Mouse (Mus musculus): Measurements from ENCODE around the gene Abhd2.

Abhd2 gene

DNA sequence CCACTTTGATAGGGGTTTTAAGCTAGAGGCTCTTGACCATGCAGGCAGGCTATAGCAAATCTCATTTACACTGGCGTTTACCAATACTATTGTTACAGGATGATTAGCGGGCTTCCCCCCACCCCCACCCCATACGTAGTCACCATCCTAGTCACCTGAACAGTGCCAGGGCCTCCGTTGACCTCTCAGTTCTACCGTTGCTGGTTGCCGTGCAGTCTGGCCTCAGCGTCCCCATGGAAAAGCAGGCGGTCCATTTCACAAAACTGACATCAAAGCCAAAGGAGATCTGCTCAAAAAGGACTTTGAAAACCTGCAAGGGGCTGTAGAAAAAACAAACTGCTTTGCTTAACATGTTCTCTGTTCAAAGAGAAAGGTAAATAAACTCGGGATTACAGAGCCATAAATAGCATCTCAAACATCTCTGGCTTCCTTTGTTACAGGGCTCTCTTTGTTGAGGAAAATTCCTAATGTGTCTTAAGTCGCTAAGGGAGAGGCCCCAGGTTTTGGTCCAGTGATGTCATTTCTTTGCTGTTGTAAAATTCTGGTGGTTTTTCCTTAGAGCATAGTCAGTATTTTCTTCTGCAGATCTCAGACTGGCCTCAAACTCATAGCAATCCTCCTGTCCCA, 43.2 kb downstream of the Abhd2 start:
- no peak for DNase-seq (ENCODE audit: extremely low spot score, low read depth, low spot score)

DNA sequence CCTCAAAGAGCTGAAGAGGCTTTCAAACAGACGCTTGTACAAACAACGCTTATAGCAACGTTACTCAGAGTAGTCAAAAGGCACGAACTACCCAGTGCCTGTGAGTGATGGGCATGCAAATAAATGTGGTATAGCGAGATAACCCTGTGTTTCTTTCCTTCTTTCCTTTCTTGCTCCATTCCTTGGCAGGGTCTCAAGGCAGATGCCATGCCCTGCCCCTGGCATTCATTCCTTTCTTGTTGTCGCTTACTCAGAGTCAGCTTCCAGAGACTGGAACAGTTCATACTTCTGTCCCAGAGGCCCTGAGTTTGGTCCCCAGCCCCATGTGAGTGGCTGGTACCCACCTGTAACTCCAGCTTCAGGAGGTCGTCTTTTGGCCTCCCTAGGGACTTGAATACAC, 44.6 kb downstream of the Abhd2 start:
- no peak for DNase-seq (ENCODE audit: extremely low spot score, low read depth, low spot score)

DNA sequence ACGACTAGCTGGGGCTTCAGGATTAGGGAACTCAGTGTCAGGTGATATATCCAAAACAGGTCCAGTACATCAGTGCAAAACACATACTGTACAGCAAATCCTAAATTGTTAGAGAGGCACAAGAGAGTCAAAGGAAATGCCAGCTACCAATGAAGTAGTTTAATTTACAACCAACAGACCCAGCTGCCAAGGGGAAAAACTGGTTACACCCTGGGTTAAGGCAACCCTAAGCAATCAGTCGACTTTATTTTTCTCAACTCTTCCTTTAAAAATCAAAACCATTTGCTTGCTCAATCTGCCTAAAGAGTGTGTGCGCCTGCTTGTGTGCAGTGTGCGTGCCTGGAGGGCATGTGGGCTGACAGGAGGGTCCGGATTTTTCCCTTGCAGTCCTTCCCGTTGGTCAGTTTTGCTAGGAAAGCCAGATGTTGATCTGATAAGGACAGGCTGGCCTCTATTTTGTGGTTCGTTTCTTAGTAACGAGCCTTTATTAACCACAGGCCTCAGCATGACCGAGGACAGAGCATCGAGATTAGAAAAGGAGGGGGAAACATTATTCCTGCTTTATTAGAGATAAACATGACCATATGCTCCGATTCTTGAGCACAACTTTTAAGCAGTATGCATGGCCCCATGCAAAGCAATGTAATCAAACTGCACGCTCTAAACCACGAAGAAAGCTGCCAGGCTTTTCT, 45.3 kb downstream of the Abhd2 start:
- DNase-seq (ENCODE audit: extremely low spot score, low read depth, low spot score) = no peak

DNA sequence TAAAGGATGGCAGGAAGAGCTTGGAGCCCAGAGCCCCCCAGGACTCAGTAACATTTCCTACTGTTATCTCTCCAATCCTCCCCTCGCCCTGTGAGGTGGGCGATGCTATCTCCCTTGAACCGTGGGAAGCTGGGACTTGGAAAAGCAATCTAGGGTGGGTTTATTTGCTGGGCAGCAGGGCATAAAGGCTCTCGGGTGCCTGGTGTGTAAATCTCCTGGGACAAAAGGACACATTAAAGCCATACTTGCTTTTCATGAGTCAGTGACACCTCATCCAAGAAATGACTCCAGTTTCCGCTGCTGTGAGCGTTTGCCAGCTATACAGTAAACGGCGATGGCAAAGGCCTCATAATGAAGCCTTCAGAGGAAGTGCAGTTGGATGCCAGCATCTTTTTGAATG, 50.9 kb downstream of the Abhd2 start:
- DNase-seq (ENCODE audit: extremely low spot score, low read depth, low spot score) = no peak

DNA sequence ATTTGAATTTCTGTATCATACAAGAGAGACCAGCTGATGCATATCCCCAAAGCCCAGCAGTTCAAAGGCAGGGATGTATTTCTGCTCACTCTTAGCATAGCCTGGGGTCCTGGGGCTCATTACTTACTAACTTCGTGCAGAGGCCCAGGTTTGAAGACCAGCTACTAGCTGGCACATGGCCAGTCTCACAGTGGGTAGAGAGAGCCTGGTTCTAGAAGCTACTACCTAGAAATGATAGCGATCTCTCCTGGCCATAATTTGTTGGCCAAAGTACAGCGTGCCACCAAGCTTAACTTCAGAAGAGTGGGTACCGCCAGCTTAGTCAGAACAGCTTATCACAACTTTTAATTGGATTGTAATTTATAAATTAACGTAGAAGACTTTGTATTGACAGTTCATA, 55.8 kb downstream of the Abhd2 start:
- no peak for DNase-seq (ENCODE audit: extremely low spot score, low read depth, low spot score)

DNA sequence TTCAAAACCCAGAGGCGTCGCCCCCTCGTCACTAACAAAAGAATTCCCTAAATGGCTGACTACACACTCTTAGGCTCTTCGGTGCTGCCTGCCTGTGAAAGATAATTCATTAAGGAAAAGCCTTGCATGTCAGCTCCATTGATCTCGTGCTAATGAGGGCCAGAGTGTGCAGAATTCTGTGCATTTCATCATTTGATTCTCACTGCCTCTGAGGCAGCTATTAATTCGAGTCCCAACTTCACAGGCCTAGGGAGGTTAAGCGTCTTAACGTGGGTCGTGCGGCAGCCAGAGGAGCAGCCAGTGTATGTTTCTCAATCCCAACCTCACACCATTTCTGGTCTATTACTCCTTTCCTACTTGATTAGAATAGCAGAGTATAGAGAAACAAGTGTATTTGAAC, 58.2 kb downstream of the Abhd2 start:
- DNase-seq (ENCODE audit: extremely low spot score, low read depth, low spot score) = no peak

DNA sequence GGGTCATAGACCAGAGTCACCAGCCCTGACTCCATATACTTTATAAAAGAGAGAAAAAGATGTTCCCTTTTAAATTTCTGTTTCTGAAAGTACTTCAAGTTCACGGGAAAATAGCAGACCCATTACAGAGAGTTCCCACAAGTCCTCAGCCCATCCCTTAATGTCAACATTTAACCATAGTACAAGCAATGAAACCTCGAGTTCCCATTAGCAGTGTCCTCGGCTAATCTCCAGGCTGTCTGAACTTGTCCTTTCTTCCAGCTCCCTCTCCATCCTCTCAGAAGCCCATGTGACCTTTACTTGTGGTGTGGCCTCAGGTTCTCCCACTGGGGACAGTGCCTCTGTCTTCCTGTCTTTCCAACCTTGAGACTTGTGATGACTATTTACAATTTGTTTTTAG, 60.4 kb downstream of the Abhd2 start:
- no peak for DNase-seq (ENCODE audit: extremely low spot score, low read depth, low spot score)

DNA sequence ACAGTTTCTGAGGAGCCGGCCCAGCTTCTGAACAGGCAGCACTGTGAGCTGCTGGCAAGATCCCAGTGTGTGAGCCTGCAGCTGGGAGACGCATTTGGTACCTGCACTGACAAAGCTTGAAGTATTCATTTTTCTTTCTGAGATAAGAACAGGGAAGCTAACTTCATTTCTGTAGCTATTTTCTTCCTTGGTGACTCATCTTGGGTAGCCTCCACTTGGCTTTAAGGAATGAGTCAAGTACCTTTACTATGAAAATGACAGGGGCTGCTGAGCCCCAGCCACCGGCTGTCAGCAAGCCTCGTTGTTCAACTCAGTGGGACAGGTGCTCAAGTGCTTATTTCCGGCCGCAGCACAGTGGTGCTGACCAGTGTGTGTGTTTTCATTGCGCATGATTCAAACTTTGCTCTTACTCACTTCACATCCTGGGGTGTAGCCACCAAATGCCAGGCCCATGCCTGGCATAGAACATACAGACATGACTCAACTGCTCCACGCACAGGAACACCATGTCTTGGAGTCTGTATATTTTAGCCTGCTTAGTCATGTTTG, 63.4 kb downstream of the Abhd2 start:
- DNase-seq (ENCODE audit: extremely low spot score, low read depth, low spot score) = no peak

DNA sequence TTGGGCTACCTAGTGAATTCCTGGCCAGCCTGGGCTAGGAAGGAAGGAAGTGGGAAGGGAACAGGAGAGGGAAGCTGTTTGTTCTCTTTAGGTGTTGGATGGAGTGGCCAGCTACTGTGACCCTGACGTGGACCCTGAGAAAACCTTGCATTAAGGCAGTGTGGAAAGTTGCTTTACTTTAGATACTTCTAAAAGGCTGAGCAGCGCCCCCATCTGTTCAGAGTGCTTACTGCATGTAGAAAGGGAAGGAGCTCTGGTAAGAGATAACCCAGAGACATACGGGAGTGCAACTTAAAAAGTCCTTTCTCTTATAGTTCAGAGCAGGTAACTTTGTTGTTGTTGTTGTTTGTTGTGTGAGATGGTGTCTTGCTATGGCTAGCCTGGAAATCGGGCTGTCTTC, 72.9 kb downstream of the Abhd2 start:
- no peak for DNase-seq (ENCODE audit: extremely low spot score, low read depth, low spot score)

DNA sequence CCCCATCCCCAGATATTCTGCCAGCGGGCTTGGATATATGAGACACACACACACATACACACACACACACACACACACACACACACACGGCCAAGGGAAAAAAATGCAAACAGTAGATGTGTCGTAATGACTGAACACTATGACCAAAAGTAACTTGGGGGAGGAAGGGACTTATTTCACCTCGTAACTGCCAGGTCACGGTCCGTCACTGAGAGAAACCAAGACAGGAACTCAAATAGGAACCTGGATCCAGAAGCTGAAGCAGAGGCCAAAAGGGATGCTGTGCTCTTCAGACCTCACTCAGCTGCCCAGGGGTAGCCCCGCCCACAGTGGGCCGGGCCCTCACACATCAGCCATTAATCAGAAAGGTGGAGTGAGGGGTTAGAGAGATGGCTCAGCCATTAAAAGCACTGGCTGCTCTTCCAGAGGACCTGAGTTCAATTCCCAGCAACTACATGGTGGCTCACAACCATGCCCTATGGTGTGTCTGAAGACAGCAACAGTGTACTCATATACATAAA, 73.6 kb downstream of the Abhd2 start:
- DNase-seq (ENCODE audit: extremely low spot score, low read depth, low spot score) = no peak

DNA sequence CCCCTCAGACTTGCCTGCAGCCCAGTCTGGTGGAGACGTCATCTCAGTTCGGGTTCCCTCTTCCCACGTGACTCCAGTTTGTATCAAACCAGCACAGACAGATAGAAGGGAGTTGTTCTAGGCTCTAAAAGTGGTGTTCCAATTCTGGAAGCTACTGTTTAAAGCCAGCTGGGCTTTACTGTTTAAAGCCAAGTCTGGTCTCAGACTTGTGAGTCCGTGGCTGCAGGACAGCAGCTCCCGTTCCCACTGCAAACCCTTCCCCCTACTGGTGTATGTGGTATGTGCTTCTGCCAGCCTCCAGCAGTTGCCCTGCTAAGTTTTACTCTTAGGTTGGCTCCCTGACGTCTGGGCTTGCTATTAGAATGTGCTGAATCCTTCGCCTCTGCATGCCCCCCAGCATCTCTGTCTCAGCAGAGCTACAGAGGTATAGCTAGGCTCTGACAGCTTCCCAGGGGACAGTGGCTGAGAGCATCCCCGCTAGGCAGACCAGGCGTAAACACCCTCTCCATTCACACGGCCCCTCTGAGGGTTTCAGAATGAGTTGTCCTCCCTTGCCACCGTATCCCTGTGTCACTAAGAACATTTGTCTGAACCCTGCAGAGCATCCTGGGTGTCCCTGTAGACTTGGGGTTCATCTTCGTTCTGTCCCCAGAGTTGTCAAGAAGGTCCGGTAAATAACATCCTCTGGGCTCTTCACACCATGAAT, 74.3 kb downstream of the Abhd2 start:
- DNase-seq (ENCODE audit: extremely low spot score, low read depth, low spot score) = no peak

DNA sequence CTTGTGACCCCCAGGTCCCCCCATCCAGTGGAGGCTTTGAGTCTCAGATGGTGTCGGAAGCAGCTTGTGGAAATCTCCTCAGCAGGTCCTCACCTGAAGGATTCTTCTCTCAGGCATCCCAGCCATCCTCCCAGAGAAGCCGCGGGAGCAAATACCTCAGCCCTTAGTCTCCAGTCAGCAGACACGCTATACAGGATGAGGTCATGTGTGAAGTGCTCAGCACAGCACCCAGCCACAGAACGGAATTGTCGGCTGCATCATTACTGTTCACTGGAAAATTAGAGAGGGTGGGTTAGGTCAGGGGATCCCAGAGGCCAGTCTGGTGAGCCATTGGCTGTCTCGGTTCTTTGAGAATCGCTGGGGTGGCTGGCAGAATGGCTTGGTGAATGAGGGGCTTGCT, 75.8 kb downstream of the Abhd2 start:
- DNase-seq (ENCODE audit: extremely low spot score, low read depth, low spot score) = no peak

DNA sequence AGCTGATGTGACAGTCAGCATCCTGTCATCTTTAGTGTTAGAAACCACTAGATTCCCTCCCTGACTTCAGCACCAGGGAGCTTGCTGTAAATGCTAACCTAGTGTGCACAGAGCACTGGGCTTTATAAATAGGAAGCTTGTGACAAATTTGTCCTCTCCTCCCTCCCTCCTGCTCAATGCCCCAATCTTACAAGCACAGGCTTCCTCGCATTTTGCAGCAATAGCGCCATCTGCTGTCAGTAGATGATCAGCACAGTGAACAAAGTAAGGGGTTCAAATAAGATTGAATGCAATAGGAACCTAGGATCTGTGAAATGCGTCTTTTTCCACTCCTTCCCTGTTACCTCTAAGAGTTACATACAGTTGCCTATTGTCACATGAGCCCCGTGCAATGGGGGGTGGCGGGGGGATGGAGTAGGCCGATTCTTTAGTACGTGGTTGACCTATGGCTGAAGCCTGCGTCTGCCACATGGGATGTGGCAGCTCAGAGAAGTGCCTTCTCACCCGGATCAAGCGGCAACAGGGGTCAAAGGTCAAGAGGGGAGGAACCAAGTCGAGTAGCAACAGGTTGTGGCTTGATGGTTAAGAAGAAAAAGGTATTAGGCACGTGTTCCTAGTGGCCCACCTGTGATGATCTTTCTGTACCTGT, 76.9 kb downstream of the Abhd2 start:
- peak; percentile 77 for DNase-seq (ENCODE audit: extremely low spot score, low read depth, low spot score)

DNA sequence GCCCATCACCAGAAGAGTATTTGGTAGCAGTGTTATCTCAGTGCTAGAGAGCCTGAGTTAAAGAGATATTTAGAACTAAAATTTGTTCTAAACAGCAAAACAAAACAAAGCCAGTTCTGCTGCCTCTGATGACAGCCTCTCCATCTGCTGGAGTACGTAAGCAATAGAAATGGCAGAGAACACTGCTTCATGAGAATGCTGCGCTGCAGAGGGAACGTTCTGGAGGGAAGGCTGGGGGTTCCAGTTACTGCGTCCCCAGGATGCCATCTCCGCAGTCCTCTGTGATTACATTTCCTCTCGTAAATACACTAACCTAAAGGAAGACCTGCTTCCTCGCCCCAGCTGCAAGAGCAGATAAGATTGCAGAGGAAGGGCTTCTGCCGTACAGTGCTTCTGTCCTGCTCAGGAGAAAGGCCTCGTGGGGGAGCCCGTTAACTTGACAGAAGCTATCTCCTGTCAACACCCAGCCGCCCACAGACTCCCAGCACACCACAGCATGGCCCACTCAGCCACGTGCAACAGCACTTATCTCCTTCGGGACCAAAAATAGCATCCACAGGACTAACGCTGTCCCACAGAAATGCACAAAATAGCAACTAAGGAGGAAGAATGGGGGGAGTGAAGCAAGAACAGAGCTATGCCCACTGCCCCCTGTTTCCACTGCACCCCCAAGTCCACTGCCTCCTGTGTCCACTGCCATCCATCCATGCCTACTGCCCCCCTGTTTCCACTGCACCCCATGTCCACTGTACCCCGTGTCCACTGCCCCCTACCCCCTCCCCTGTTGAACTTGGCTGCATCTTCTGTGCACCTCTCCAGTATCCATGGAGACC, 85.6 kb downstream of the Abhd2 start:
- DNase-seq (ENCODE audit: extremely low spot score, low read depth, low spot score) = no peak

DNA sequence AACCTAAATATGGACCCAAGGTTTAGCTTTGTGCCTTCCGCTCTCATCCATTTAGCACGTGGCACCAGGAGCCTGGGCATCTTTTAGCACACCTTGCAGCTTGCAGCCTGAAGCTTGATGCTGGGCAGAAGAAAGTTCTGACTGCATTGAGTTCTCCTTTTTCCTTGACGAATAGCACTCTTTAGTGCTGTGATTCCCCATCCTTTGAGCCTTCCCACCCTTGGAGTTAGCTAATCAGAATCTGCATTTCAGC, 86.1 kb downstream of the Abhd2 start:
- DNase-seq (ENCODE audit: extremely low spot score, low read depth, low spot score) = no peak

DNA sequence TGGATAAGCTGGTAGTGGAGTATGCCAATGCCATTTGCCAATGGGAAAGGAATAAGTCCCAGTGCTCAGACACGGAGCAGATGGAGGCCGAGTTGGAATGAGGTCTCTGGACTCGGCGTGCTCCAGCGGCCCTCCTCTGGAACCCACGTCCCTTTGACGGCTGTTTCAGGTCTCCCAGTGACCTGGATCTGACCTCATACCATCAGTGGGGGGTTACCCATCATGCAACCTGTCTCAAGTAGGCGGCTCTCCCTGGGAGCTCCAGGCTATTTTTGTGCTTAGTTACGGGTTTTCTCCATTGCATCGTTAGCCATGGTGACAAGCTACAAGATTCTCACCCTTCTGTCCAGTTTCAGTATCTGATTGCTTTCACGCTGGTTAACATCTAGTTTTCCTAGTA, 87.1 kb downstream of the Abhd2 start:
- DNase-seq (ENCODE audit: extremely low spot score, low read depth, low spot score) = no peak

DNA sequence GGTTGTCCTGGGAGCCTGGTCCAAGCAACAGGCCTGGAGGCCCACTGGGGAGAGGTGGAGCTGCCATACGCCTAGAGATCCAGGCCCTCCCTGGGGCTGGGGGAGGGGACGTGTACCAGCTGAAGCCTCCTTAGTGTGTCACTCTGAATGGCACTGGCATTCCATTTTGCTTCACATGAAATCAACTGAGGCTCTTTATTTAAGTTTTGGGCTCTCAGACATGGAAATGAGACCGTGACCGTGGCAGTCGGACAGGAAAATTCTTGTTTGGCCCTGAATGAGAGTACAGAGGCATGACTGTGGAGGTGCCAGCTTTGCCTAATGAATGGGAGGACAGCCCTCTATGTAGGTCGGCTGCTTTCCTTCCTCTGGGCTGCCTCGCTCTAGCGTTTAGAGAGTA, 89.2 kb downstream of the Abhd2 start:
- DNase-seq (ENCODE audit: extremely low spot score, low read depth, low spot score) = no peak

DNA sequence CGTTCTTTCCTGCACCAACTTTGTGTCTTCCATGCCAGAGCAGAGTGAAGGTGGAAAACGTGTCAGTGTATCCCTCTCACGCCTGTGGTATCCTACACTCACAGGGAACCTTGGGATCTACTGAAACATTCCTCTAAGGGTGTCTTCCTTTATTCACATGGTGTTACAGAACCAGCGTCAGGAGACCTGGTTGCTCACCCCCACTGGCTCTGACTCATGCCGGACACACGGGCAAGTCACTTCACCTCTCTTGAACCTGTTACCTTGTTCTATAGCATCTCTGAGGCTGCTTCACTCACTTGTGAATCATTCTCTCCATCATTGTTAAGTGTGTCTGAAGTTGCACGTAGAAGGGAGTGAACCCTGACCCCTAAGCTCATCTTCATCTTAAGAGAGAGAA, 89.8 kb downstream of the Abhd2 start:
- no peak for DNase-seq (ENCODE audit: extremely low spot score, low read depth, low spot score)

DNA sequence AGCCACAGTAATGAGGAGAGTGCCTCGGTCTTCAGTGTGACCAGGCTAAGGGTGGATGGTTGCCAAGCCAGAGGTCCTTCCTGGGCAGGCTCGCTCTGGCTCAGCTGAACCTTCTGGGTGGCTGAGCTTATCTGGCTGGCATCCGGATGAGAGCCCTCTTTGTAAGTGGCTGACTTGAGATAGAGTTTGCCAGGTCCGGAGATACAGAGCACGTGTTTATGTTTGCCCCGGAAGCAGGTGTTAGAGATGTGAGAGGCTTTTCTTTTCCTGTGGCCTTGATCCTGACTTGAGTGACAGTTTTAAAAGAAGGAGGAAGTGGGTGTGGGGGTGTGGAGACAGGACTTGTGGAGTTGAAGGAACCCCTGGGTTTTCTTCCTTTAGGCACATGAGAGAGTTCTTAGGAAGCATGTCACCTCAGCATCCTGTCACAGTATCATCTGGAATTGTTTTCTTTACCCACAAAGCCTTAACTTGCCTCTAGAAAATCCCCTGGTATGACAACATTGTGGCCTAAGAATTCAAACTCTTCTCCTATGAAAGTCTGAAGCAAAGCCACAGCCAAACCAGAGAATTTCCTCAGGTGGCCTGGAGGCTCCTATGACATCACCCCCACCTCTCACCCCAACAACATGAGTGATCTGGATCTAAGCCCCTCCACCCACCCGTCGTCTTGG, 90.5 kb downstream of the Abhd2 start:
- no peak for DNase-seq (ENCODE audit: extremely low spot score, low read depth, low spot score)

DNA sequence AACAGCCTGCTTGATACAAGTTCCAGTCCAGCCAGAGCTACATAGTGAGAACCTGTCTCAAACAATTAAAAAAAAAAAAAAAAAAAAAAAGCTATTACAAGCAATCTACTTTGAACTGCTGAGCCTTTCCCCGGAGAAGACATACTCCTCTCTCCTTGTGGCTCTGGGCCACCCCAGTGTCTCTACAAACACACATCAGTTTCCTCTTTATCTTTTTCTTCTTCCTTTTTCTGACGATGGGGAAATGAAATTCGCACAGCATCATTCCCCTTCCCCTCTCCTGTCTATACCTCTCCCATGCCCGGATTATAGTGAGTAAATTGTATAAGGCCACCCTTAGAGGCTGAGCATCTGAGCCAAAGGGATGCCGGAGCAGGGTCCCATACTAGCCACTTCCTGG, 95.7 kb downstream of the Abhd2 start:
- DNase-seq (ENCODE audit: extremely low spot score, low read depth, low spot score) = no peak
